Mouse (Mus musculus): ENCODE results near the gene Nptxr. TPM values are rescaled to one million over a fixed set of nuclear protein-coding genes. Genes with fewer than 3 reads are reported as not detected.

Gene Nptxr
- polyA plus RNA-seq, 1 experiment: 1.3 TPM

- TF ChIP-seq CTCF (IDR thresholded peaks at IDR 0.05; ENCODE audit: extremely low read depth, insufficient read length, insufficient replicate concordance, low read depth, low read length) (no peak), POLR2A (IDR thresholded peaks at IDR 0.05; ENCODE audit: low read depth, low read length) (no peak)
- peaks cover 13% of the 10 kb centered on the region for H3K4me1 ChIP-seq (ENCODE audit: control insufficient read depth, insufficient read depth, insufficient read length, low read length)
- no peak overlapping the region for H3K27ac ChIP-seq (ENCODE audit: insufficient read depth, low read depth, low read length)
- no peak overlapping the region for H3K4me3 ChIP-seq (ENCODE audit: low read depth, low read length)
- H3K27me3 ChIP-seq (ENCODE audit: control insufficient read depth, insufficient read depth, low read length): no peaks in the 10 kb centered on the region
- WGBS: 87% methylated on average over 9 of the region's 9 CpGs
- H3K36me3 ChIP-seq (ENCODE audit: control insufficient read depth, insufficient read depth, low read length): no peaks in the 10 kb centered on the region
Measured at GRCm38 (mm10) chr15:79763001-79763400, 41.6 kb downstream of the Nptxr start.

GRCm38 (mm10) chr15:79760956-79761355 lies 43.6 kb downstream of the Nptxr start:
- Histone ChIP-seq H3K4me1 (ENCODE audit: control insufficient read depth, insufficient read depth, insufficient read length, low read length) (peaks cover 10% of the 10 kb centered on the region), H3K4me3 (ENCODE audit: low read depth, low read length) (no peak overlapping the region), H3K27ac (ENCODE audit: insufficient read depth, low read depth, low read length) (no peak overlapping the region), H3K36me3 (ENCODE audit: control insufficient read depth, insufficient read depth, low read length) (no peaks in the 10 kb centered on the region), H3K27me3 (ENCODE audit: control insufficient read depth, insufficient read depth, low read length) (no peaks in the 10 kb centered on the region)
- TF ChIP-seq CTCF (IDR thresholded peaks at IDR 0.05; ENCODE audit: extremely low read depth, insufficient read length, insufficient replicate concordance, low read depth, low read length) (no peak), POLR2A (IDR thresholded peaks at IDR 0.05; ENCODE audit: low read depth, low read length) (no peak)
- WGBS: 91% methylated on average over 6 of the region's 6 CpGs

- 91% methylated on average over 3 of the region's 3 CpGs for WGBS
- Histone ChIP-seq H3K27me3 (ENCODE audit: control insufficient read depth, insufficient read depth, low read length) (no peaks in the 10 kb centered on the region), H3K36me3 (ENCODE audit: control insufficient read depth, insufficient read depth, low read length) (no peaks in the 10 kb centered on the region), H3K4me3 (ENCODE audit: low read depth, low read length) (no peak overlapping the region), H3K27ac (ENCODE audit: insufficient read depth, low read depth, low read length) (no peak overlapping the region), H3K4me1 (ENCODE audit: control insufficient read depth, insufficient read depth, insufficient read length, low read length) (no peaks in the 10 kb centered on the region)
- TF ChIP-seq CTCF (IDR thresholded peaks at IDR 0.05; ENCODE audit: extremely low read depth, insufficient read length, insufficient replicate concordance, low read depth, low read length): no peak
Measured at GRCm38 (mm10) chr15:79757118-79757517, 47.4 kb downstream of the Nptxr start.

DNA sequence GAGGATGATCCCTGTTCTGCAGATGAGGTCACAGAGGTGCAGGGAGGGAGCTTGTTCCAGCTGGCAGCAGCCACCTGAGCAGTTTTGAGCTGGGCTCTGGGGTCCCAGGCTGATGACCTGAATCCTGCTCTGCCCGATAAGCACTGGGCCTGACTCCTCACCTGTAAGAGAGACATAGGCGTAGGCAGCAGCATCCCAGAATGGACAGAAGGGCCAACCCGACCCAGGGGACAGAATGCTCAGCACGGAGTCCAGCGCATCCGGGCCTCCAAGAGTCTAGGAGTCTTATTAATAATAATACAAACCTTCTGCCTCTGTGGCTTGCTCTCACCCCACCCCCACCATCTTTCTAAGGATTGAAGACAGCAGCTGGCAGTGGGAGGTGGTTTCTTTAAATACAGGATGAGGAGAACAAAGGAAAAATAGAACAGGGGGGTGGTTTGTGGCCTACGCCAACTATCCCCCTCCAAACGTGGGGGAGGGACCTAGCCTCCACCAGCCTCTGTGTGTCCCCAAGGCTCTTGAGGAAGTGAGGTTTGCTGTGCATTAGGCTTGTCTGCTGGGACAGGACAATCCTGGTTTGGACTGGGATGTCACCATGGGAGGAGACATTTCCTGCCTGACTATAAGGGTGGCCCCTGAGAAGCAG lies 48.5 kb downstream of the Nptxr start:
- Histone ChIP-seq H3K27ac (ENCODE audit: insufficient read depth, low read depth, low read length) (no peak overlapping the region), H3K27me3 (ENCODE audit: control insufficient read depth, insufficient read depth, low read length) (no peaks in the 10 kb centered on the region)
- no peak for TF ChIP-seq CTCF (IDR thresholded peaks at IDR 0.05; ENCODE audit: extremely low read depth, insufficient read length, insufficient replicate concordance, low read depth, low read length)
- no peak for TF ChIP-seq POLR2A (IDR thresholded peaks at IDR 0.05; ENCODE audit: low read depth, low read length)

DNA sequence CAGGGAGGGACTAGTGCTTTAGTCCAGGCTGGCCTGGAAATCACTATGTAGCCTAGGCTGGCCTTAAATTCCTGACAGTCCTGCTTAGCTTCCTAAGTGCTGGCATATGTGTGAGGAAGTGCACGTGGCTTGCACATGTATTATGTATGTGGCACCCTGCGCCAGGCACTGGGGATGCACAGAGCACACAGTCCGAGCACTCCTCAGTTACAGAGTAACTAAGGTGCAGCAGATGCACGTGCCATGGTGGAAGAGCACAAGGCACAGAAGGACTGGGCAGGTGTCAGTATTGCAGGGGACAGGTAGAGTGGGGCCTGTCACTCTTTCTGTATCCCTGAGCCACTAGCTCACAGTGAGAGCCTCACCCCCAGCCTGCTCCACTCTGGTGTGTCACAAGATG lies 49.4 kb downstream of the Nptxr start:
- Histone ChIP-seq H3K4me3 (ENCODE audit: low read depth, low read length) (no peak overlapping the region), H3K4me1 (ENCODE audit: control insufficient read depth, insufficient read depth, insufficient read length, low read length) (no peaks in the 10 kb centered on the region), H3K36me3 (ENCODE audit: control insufficient read depth, insufficient read depth, low read length) (no peaks in the 10 kb centered on the region), H3K27ac (ENCODE audit: insufficient read depth, low read depth, low read length) (no peak overlapping the region), H3K27me3 (ENCODE audit: control insufficient read depth, insufficient read depth, low read length) (no peaks in the 10 kb centered on the region)
- TF ChIP-seq POLR2A (IDR thresholded peaks at IDR 0.05; ENCODE audit: low read depth, low read length) (no peak), CTCF (IDR thresholded peaks at IDR 0.05; ENCODE audit: extremely low read depth, insufficient read length, insufficient replicate concordance, low read depth, low read length) (no peak)
- 70% methylated on average over 4 of the region's 4 CpGs for WGBS

More for the DNA sequence above, 48.5 kb downstream of the Nptxr start:
- no peaks in the 10 kb centered on the region for H3K4me1 ChIP-seq (ENCODE audit: control insufficient read depth, insufficient read depth, insufficient read length, low read length)
- H3K36me3 ChIP-seq (ENCODE audit: control insufficient read depth, insufficient read depth, low read length): no peaks in the 10 kb centered on the region
- 82% methylated on average over 8 of the region's 8 CpGs for WGBS
- H3K4me3 ChIP-seq (ENCODE audit: low read depth, low read length): no peak overlapping the region

- no peaks in the 10 kb centered on the region for H3K4me1 ChIP-seq (ENCODE audit: control insufficient read depth, insufficient read depth, insufficient read length, low read length)
- TF ChIP-seq CTCF (IDR thresholded peaks at IDR 0.05; ENCODE audit: extremely low read depth, insufficient read length, insufficient replicate concordance, low read depth, low read length) (no peak), POLR2A (IDR thresholded peaks at IDR 0.05; ENCODE audit: low read depth, low read length) (no peak)
- H3K4me3 ChIP-seq (ENCODE audit: low read depth, low read length): no peak overlapping the region
- H3K27me3 ChIP-seq (ENCODE audit: control insufficient read depth, insufficient read depth, low read length): no peaks in the 10 kb centered on the region
- 66% methylated on average over 4 of the region's 4 CpGs for WGBS
- H3K27ac ChIP-seq (ENCODE audit: insufficient read depth, low read depth, low read length): no peak overlapping the region
- no peaks in the 10 kb centered on the region for H3K36me3 ChIP-seq (ENCODE audit: control insufficient read depth, insufficient read depth, low read length)
Measured at GRCm38 (mm10) chr15:79753873-79754272, 50.7 kb downstream of the Nptxr start.

GRCm38 (mm10) chr15:79753420-79753752 lies 51.2 kb downstream of the Nptxr start:
- H3K27ac ChIP-seq (ENCODE audit: insufficient read depth, low read depth, low read length): no peak overlapping the region
- TF ChIP-seq POLR2A (IDR thresholded peaks at IDR 0.05; ENCODE audit: low read depth, low read length): no peak
- H3K4me1 ChIP-seq (ENCODE audit: control insufficient read depth, insufficient read depth, insufficient read length, low read length): no peaks in the 10 kb centered on the region
- H3K27me3 ChIP-seq (ENCODE audit: control insufficient read depth, insufficient read depth, low read length): no peaks in the 10 kb centered on the region
- no peaks in the 10 kb centered on the region for H3K36me3 ChIP-seq (ENCODE audit: control insufficient read depth, insufficient read depth, low read length)
- H3K4me3 ChIP-seq (ENCODE audit: low read depth, low read length): no peak overlapping the region
- WGBS: 93% methylated on average over 3 of the region's 3 CpGs
